Mouse (Mus musculus): Measurements from ENCODE around the gene Grm2. TPM values are rescaled to one million over a fixed set of nuclear protein-coding genes. Genes with fewer than 3 reads are reported as not detected.
A peak's percentile ranks its signal among the peaks of the same experiment; 100 is the strongest.

Gene Grm2
- polyA plus RNA-seq (2014; fragmentation: Nextera tagmentation; extraction: Ambion mirVana), result 9.5 and 9.7 TPM in 2 replicates

DNA sequence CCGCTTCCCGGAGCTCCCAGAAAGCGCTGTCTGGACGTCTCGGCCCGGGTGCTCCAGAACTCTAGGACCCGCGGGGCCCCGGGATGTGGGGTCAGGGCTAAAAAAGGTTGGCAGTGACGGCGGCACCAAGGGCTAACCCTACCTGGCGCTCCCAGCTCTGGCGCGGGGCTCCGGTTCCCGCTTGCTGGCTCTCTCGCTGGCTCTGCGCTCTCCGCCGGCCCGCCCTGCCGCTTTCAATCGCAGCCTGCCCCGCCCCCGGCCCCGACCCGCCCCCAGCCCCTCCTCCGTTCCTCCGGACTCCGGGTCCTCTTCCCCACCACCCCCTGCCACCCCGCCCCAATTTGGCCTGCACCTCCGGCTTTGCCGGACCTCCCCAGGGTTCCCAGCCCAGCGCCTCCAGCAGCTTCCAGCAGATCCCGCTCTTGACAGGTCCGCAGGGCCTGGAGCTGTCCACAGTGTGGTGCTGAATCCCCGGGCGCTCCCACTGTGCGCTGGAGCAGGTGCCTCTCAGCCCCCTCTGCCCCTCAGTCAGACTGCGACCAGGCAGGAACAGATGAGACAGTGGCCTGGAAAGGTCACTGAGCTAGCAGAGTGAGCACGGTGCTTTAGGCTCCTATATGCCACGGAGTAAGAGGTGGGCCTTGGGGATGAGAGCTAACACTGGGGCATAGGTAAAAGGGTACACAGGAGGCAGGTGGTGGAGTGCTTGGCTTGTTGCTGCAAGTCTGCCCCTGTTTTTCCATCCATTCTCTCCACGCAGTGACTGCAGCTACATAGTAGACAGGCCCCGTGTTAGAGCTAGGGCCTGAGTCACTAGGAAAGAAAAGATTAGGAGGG lies at the start of gene Grm2:
TSS of gene Grm2 (minus strand) at position 199 of the 837 bp plus-strand sequence.
- peak within 1 kb of the TSS; percentile 65 for H3K27ac ChIP-seq (ENCODE audit: low read depth, low read length)
- ATAC-seq (ENCODE audit: low FRiP score), result peak; percentile 71
- no peaks in the 10 kb centered on the region for H3K9me3 ChIP-seq (ENCODE audit: control insufficient read depth, low read length)
- H3K4me2 ChIP-seq (replicated peaks; ENCODE audit: low read depth, low read length), result peak within 1 kb of the TSS; percentile 84
- H3K4me1 ChIP-seq (replicated peaks; ENCODE audit: control insufficient read depth, insufficient read depth, low read length), result peaks cover 11% of the 10 kb centered on the region
- peak within 1 kb of the TSS; percentile 68 for H3K9ac ChIP-seq (ENCODE audit: low read depth, low read length)
- H3K27me3 ChIP-seq (ENCODE audit: control insufficient read depth, insufficient read depth, low read length), result no peaks in the 10 kb centered on the region; the same call in 1 of the 2 replicates
- no peaks in the 10 kb centered on the region for H3K36me3 ChIP-seq (ENCODE audit: control insufficient read depth, insufficient read depth, low read length)
- WGBS, result 1% methylated on average over 28 of the region's 44 CpGs
- peak; percentile 82 for DNase-seq (ENCODE audit: low spot score)
- peak within 1 kb of the TSS; percentile 45 for H3K4me3 ChIP-seq (ENCODE audit: low read depth, low read length)

DNA sequence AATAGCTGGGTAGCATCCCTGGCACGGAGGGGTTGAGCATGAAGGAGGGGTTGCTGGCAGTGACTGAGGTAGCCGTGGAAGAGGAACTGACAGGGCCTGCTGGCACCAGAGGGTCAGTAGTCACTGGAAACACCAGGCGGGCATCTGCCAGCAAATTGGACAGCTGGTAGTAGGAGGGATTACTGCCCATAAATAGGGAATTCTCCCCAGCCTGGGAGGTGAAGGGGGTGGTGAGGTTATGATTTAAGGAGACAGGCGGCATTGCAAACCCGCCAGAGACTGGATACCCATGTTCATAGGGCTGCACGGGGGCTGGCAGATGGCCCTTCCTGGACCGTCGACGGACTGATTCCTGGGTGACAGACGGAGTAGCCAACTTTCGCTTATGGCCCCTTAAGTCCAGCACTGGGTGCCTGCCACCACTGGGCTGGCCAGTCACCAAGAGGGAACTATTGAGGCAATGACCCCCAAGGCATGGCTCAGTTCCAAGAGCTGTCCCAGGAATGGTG lies 37.1 kb upstream of the Grm2 start:
- no peak overlapping the region for H3K9ac ChIP-seq (ENCODE audit: low read depth, low read length)
- WGBS, result 96% methylated on average over 11 of the region's 11 CpGs
- no peak for DNase-seq (ENCODE audit: low spot score)

DNA sequence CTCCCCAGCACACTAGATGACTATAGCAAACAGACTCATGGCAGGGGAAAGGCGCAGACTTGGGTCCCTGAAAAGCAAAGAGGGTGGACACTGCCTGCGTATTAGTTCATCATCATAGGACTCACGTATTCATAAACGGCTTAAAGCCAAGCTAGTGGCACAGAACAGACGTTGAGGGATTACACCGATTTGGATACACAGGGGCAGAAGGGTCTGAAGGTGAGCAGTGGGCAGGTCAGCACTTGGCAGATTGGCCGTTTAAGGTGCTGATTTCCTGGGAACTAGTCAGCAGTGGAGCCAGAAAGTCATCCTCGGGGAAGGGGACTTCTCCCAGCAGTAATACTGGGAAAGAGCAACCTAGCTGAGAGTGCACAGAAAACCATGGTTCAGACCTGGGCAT lies 33.0 kb upstream of the Grm2 start:
- Histone ChIP-seq H3K9me3 (ENCODE audit: control insufficient read depth, low read length) (no peaks in the 10 kb centered on the region), H3K9ac (ENCODE audit: low read depth, low read length) (no peak overlapping the region), H3K36me3 (ENCODE audit: control insufficient read depth, insufficient read depth, low read length) (0 out of 2 replicates have a peak, but pooled peaks cover 3% of the 10 kb centered on the region), H3K4me1 (replicated peaks; ENCODE audit: control insufficient read depth, insufficient read depth, low read length) (peaks cover 2% of the 10 kb centered on the region; the same call in 1 of the 2 replicates), H3K4me3 (ENCODE audit: low read depth, low read length) (no peak overlapping the region), H3K27me3 (ENCODE audit: control insufficient read depth, insufficient read depth, low read length) (no peaks in the 10 kb centered on the region), H3K4me2 (replicated peaks; ENCODE audit: low read depth, low read length) (no peak overlapping the region), H3K27ac (ENCODE audit: low read depth, low read length) (no peak overlapping the region)
- no peak for ATAC-seq (ENCODE audit: low FRiP score)
- no peak for DNase-seq (ENCODE audit: low spot score)
- 84% methylated on average over 8 of the region's 8 CpGs for WGBS

More for the DNA sequence above, 37.1 kb upstream of the Grm2 start:
- Histone ChIP-seq H3K27me3 (ENCODE audit: control insufficient read depth, insufficient read depth, low read length) (no peaks in the 10 kb centered on the region), H3K36me3 (ENCODE audit: control insufficient read depth, insufficient read depth, low read length) (0 out of 2 replicates have a peak, but pooled peaks cover 3% of the 10 kb centered on the region), H3K27ac (ENCODE audit: low read depth, low read length) (no peak overlapping the region), H3K9me3 (ENCODE audit: control insufficient read depth, low read length) (no peaks in the 10 kb centered on the region), H3K4me1 (replicated peaks; ENCODE audit: control insufficient read depth, insufficient read depth, low read length) (no peaks in the 10 kb centered on the region), H3K4me2 (replicated peaks; ENCODE audit: low read depth, low read length) (no peak overlapping the region), H3K4me3 (ENCODE audit: low read depth, low read length) (no peak overlapping the region)
- no peak for ATAC-seq (ENCODE audit: low FRiP score)

DNA sequence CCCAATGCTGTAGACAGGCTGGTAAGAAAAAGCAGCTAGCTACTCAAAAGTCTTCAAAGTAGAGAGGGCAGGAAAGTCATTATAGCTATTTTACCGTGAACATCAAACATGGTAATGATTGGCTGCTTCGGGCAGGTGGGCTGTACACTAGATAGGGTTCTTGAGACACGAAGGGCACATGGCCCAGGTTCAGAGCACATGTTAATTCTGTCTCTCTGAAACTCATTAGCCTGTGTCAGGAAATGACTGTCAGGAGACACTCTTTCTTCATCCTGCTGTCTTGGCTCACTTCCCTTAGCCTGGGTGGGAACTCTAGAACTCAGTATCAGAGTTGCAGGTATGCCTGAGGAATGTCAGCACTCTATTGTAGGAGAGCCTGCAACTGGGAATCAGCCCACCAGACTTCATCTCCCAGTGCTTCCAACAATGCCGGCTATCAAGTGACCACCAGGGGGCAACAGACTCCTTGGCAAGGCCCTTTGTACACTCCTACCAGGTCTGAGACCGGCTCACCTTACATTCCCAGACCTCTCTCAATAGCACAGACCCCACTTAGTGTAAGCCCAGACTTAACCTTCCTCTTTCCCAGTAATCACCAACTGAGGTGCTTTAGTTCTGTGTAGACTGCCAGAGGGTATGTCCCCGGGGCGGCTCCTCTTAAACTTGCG lies 31.2 kb upstream of the Grm2 start:
- H3K4me2 ChIP-seq (replicated peaks; ENCODE audit: low read depth, low read length), result no peak overlapping the region
- no peaks in the 10 kb centered on the region for H3K9me3 ChIP-seq (ENCODE audit: control insufficient read depth, low read length)
- H3K27ac ChIP-seq (ENCODE audit: low read depth, low read length), result no peak overlapping the region
- DNase-seq (ENCODE audit: low spot score), result peak; percentile 89
- H3K36me3 ChIP-seq (ENCODE audit: control insufficient read depth, insufficient read depth, low read length), result no peaks in the 10 kb centered on the region
- ATAC-seq (ENCODE audit: low FRiP score), result peak; percentile 59
- no peak overlapping the region for H3K9ac ChIP-seq (ENCODE audit: low read depth, low read length)
- H3K27me3 ChIP-seq (ENCODE audit: control insufficient read depth, insufficient read depth, low read length), result no peaks in the 10 kb centered on the region
- peaks cover 2% of the 10 kb centered on the region; the same call in 1 of the 2 replicates for H3K4me1 ChIP-seq (replicated peaks; ENCODE audit: control insufficient read depth, insufficient read depth, low read length)
- 39% methylated on average over 8 of the region's 8 CpGs for WGBS
- no peak overlapping the region for H3K4me3 ChIP-seq (ENCODE audit: low read depth, low read length)

DNA sequence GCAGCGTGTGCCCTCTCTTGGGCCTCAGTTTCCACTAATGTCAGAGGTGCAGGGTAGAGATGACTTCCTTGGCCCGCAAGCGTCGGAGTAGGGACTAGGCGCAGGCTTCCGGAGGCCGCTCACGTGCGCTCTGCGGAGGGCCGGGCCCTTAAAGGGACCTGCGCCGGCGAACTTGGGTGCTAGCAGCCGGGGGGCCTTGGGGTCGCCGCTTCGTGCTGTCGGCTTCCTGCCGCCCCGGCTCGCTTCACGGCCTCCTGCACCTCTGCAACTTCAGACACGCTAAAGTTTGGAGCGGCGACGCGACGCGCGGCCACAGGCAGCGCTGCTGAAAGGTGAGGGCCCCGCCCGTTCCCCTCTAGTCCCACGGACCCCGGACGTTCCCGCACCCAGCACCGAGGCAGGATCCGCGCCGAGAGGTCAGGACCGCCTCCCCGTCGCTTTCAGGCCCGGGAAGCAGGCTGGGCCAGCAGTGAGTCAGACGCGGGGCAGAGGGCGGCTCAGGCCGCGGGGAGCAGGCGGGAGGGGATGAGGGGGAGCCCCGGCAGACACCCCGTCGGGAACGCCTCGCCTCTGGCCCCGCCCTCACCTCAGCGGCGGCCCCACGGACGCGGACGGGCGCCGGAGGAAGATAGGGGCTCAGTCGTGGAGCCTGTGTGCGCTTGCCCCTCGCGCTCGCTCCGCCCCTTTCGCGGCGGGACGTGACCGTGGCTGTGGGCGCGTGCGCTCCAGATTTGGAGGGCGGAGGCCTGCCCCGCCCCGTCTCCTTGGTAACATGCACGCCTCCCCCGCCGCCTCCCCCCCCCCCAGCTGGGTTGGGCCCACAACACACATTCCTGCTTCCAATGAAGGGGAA lies 29.6 kb upstream of the Grm2 start, which contains the start of gene Tex264:
TSS of gene Tex264 (minus strand) at position 679 of the 853 bp plus-strand sequence.
- Histone ChIP-seq H3K27me3 (ENCODE audit: control insufficient read depth, insufficient read depth, low read length) (no peaks in the 10 kb centered on the region), H3K4me2 (replicated peaks; ENCODE audit: low read depth, low read length) (peak within 1 kb of the TSS; percentile 95), H3K4me1 (replicated peaks; ENCODE audit: control insufficient read depth, insufficient read depth, low read length) (peaks cover 2% of the 10 kb centered on the region; the same call in 1 of the 2 replicates), H3K27ac (ENCODE audit: low read depth, low read length) (peak within 1 kb of the TSS; percentile 42; the same call in 1 of the 2 replicates), H3K9me3 (ENCODE audit: control insufficient read depth, low read length) (no peaks in the 10 kb centered on the region), H3K4me3 (ENCODE audit: low read depth, low read length) (peak within 1 kb of the TSS; percentile 78), H3K36me3 (ENCODE audit: control insufficient read depth, insufficient read depth, low read length) (0 out of 2 replicates have a peak, but pooled peaks cover 2% of the 10 kb centered on the region), H3K9ac (ENCODE audit: low read depth, low read length) (peak within 1 kb of the TSS; percentile 69)
- ATAC-seq (ENCODE audit: low FRiP score) (peak; percentile 85), DNase-seq (ENCODE audit: low spot score) (peak; percentile 81)
- under 1% methylated on average over 66 of the region's 86 CpGs for WGBS

GRCm38 (mm10) chr9:106684918-106685248 lies 29.0 kb upstream of the Grm2 start:
- H3K27ac ChIP-seq (ENCODE audit: low read depth, low read length), result no peak overlapping the region
- ATAC-seq (ENCODE audit: low FRiP score), result peak; percentile 15; the same call in 1 of the 2 replicates

DNA sequence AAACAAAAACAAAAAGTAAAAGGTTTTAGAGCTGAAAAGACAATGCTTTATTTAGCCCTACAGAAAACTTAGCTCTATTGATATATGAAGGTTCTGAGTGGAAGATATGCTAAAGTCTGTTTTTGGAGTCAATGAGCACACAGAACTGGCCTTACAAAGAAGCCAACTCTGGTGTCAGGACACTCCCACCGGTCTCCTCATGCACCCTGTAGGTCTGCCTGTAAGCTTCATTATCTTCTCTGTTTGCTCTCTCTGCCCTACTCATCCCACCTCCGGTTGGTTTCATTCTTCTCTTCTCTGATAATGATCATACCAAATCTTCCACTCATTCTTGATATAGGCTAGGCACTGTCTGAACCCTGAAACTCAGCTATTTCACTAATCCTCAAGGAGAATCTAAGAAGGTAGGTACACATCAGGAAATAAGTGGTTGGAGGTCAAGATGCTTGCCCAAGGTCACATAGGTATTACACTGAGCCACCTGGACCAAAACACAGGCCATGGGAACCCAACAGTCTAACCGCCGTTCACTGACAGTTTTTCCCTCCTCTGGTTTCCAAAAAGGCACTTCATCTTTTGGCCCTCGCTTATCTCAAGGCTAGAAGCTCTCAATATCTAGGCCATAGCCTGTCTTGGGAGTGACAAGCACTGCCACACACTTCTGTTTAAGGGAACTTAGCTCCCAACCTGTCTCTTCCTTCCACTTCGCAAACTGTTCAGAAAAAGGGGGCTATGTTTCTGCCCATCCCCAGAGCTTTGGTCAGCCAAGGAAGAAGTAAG lies 28.4 kb upstream of the Grm2 start:
- no peak for DNase-seq (ENCODE audit: low spot score)
- H3K9ac ChIP-seq (ENCODE audit: low read depth, low read length), result no peak overlapping the region; the same call in 1 of the 2 replicates
- peaks cover 2% of the 10 kb centered on the region; the same call in 1 of the 2 replicates for H3K4me1 ChIP-seq (replicated peaks; ENCODE audit: control insufficient read depth, insufficient read depth, low read length)
- H3K36me3 ChIP-seq (ENCODE audit: control insufficient read depth, insufficient read depth, low read length), result 0 out of 2 replicates have a peak, but pooled peaks cover 2% of the 10 kb centered on the region
- H3K27me3 ChIP-seq (ENCODE audit: control insufficient read depth, insufficient read depth, low read length), result no peaks in the 10 kb centered on the region
- no peaks in the 10 kb centered on the region for H3K9me3 ChIP-seq (ENCODE audit: control insufficient read depth, low read length)
- no peak overlapping the region for H3K27ac ChIP-seq (ENCODE audit: low read depth, low read length)
- no peak for ATAC-seq (ENCODE audit: low FRiP score)
- H3K4me2 ChIP-seq (replicated peaks; ENCODE audit: low read depth, low read length), result peak overlapping the region; percentile 95
- WGBS, result 79% methylated on average over 6 of the region's 6 CpGs
- H3K4me3 ChIP-seq (ENCODE audit: low read depth, low read length), result peak overlapping the region; percentile 78

More at GRCm38 (mm10) chr9:106684918-106685248, 29.0 kb upstream of the Grm2 start:
- WGBS, result 5% methylated on average over 11 of the region's 14 CpGs
- peaks cover 2% of the 10 kb centered on the region; the same call in 1 of the 2 replicates for H3K4me1 ChIP-seq (replicated peaks; ENCODE audit: control insufficient read depth, insufficient read depth, low read length)
- no peak for DNase-seq (ENCODE audit: low spot score)
- no peaks in the 10 kb centered on the region for H3K27me3 ChIP-seq (ENCODE audit: control insufficient read depth, insufficient read depth, low read length)
- peak overlapping the region; percentile 95 for H3K4me2 ChIP-seq (replicated peaks; ENCODE audit: low read depth, low read length)
- H3K9ac ChIP-seq (ENCODE audit: low read depth, low read length), result peak overlapping the region; percentile 69
- H3K9me3 ChIP-seq (ENCODE audit: control insufficient read depth, low read length), result no peaks in the 10 kb centered on the region
- 0 out of 2 replicates have a peak, but pooled peaks cover 2% of the 10 kb centered on the region for H3K36me3 ChIP-seq (ENCODE audit: control insufficient read depth, insufficient read depth, low read length)
- H3K4me3 ChIP-seq (ENCODE audit: low read depth, low read length), result peak overlapping the region; percentile 78

Measured in hindbrain, embryonic 11.5 days (tissue).